Mouse (Mus musculus): ENCODE results near the gene 1190002N15Rik.

- no peak for TF ChIP-seq GATA1 (IDR thresholded peaks at IDR 0.05; ENCODE audit: low read length)
- TF ChIP-seq TAL1 (IDR thresholded peaks at IDR 0.05; ENCODE audit: low read length): no peak
These were observed at the start of gene 1190002N15Rik for GRCm38 (mm10) chr9:94537970-94538822.
